Mouse (Mus musculus): Measurements from ENCODE around the gene Tshz2. TPM values are rescaled to one million over a fixed set of nuclear protein-coding genes. Genes with fewer than 3 reads are reported as not detected.

Gene Tshz2
- polyA plus RNA-seq, 1 experiment from 2014 or later, result 5.3 TPM

- Histone ChIP-seq H3K36me3 (ENCODE audit: control insufficient read depth, insufficient read depth, low read length) (no peaks in the 10 kb centered on the region), H3K27me3 (ENCODE audit: control insufficient read depth, insufficient read depth, low read length) (no peaks in the 10 kb centered on the region), H3K4me3 (ENCODE audit: low read depth, low read length) (peak overlapping the region; percentile 36), H3K9me3 (replicated peaks; ENCODE audit: control insufficient read depth, low read length) (no peaks in the 10 kb centered on the region), H3K27ac (ENCODE audit: low read depth, low read length) (no peak overlapping the region), H3K4me1 (ENCODE audit: control insufficient read depth, insufficient read depth, low read length) (no peaks in the 10 kb centered on the region), H3K9ac (ENCODE audit: low read depth, low read length) (peak overlapping the region; percentile 46; the same call in 1 of the 2 replicates), H3K4me2 (peak overlapping the region; percentile 61)
- 49% methylated on average over 23 of the region's 23 CpGs for WGBS (ENCODE audit: insufficient replicate concordance)
- no peak for ATAC-seq (replicated peaks; ENCODE audit: insufficient number of reproducible peaks, low FRiP score, low TSS enrichment)
These were observed 297.0 kb downstream of the Tshz2 start for GRCm38 (mm10) chr2:169929540-169930497.

GRCm38 (mm10) chr2:169935642-169936041 lies 302.8 kb downstream of the Tshz2 start:
- Histone ChIP-seq H3K9ac (ENCODE audit: low read depth, low read length) (no peak overlapping the region), H3K4me1 (ENCODE audit: control insufficient read depth, insufficient read depth, low read length) (no peaks in the 10 kb centered on the region), H3K36me3 (ENCODE audit: control insufficient read depth, insufficient read depth, low read length) (no peaks in the 10 kb centered on the region), H3K9me3 (replicated peaks; ENCODE audit: control insufficient read depth, low read length) (no peaks in the 10 kb centered on the region), H3K4me3 (ENCODE audit: low read depth, low read length) (no peak overlapping the region), H3K4me2 (no peak overlapping the region), H3K27ac (ENCODE audit: low read depth, low read length) (no peak overlapping the region), H3K27me3 (ENCODE audit: control insufficient read depth, insufficient read depth, low read length) (no peaks in the 10 kb centered on the region)
- 45% methylated on average over 6 of the region's 6 CpGs for WGBS (ENCODE audit: insufficient replicate concordance)
- ATAC-seq (replicated peaks; ENCODE audit: insufficient number of reproducible peaks, low FRiP score, low TSS enrichment), result no peak

- Histone ChIP-seq H3K36me3 (ENCODE audit: control insufficient read depth, insufficient read depth, low read length) (no peaks in the 10 kb centered on the region), H3K9me3 (replicated peaks; ENCODE audit: control insufficient read depth, low read length) (no peaks in the 10 kb centered on the region), H3K9ac (ENCODE audit: low read depth, low read length) (no peak overlapping the region), H3K4me1 (ENCODE audit: control insufficient read depth, insufficient read depth, low read length) (no peaks in the 10 kb centered on the region), H3K27me3 (ENCODE audit: control insufficient read depth, insufficient read depth, low read length) (no peaks in the 10 kb centered on the region), H3K27ac (ENCODE audit: low read depth, low read length) (no peak overlapping the region), H3K4me2 (no peak overlapping the region), H3K4me3 (ENCODE audit: low read depth, low read length) (no peak overlapping the region)
- no peak for ATAC-seq (replicated peaks; ENCODE audit: insufficient number of reproducible peaks, low FRiP score, low TSS enrichment)
- 70% methylated on average over 16 of the region's 16 CpGs for WGBS (ENCODE audit: insufficient replicate concordance)
These were observed 307.7 kb downstream of the Tshz2 start for GRCm38 (mm10) chr2:169940297-169941142.

- no peak overlapping the region for H3K27ac ChIP-seq (ENCODE audit: low read depth, low read length)
- H3K27me3 ChIP-seq (ENCODE audit: control insufficient read depth, insufficient read depth, low read length), result no peaks in the 10 kb centered on the region
- H3K9me3 ChIP-seq (replicated peaks; ENCODE audit: control insufficient read depth, low read length), result no peaks in the 10 kb centered on the region
- WGBS (ENCODE audit: insufficient replicate concordance), result 90% methylated on average over 6 of the region's 6 CpGs
- H3K4me2 ChIP-seq, result no peak overlapping the region
- no peaks in the 10 kb centered on the region for H3K4me1 ChIP-seq (ENCODE audit: control insufficient read depth, insufficient read depth, low read length)
- H3K9ac ChIP-seq (ENCODE audit: low read depth, low read length), result no peak overlapping the region
- H3K36me3 ChIP-seq (ENCODE audit: control insufficient read depth, insufficient read depth, low read length), result no peaks in the 10 kb centered on the region
- no peak for ATAC-seq (replicated peaks; ENCODE audit: insufficient number of reproducible peaks, low FRiP score, low TSS enrichment)
- H3K4me3 ChIP-seq (ENCODE audit: low read depth, low read length), result no peak overlapping the region
These were observed 310.9 kb downstream of the Tshz2 start for GRCm38 (mm10) chr2:169943727-169944126.

GRCm38 (mm10) chr2:169948139-169948538 lies 315.3 kb downstream of the Tshz2 start:
- Histone ChIP-seq H3K9me3 (replicated peaks; ENCODE audit: control insufficient read depth, low read length) (no peaks in the 10 kb centered on the region), H3K4me2 (no peak overlapping the region), H3K27ac (ENCODE audit: low read depth, low read length) (no peak overlapping the region), H3K27me3 (ENCODE audit: control insufficient read depth, insufficient read depth, low read length) (no peaks in the 10 kb centered on the region), H3K4me1 (ENCODE audit: control insufficient read depth, insufficient read depth, low read length) (no peaks in the 10 kb centered on the region), H3K36me3 (ENCODE audit: control insufficient read depth, insufficient read depth, low read length) (no peaks in the 10 kb centered on the region), H3K4me3 (ENCODE audit: low read depth, low read length) (no peak overlapping the region), H3K9ac (ENCODE audit: low read depth, low read length) (no peak overlapping the region)
- ATAC-seq (replicated peaks; ENCODE audit: insufficient number of reproducible peaks, low FRiP score, low TSS enrichment), result no peak
- 80% methylated on average over 6 of the region's 6 CpGs for WGBS (ENCODE audit: insufficient replicate concordance)

GRCm38 (mm10) chr2:169951041-169951440 lies 318.2 kb downstream of the Tshz2 start:
- H3K4me1 ChIP-seq (ENCODE audit: control insufficient read depth, insufficient read depth, low read length), result no peaks in the 10 kb centered on the region
- H3K4me3 ChIP-seq (ENCODE audit: low read depth, low read length), result no peak overlapping the region
- ATAC-seq (replicated peaks; ENCODE audit: insufficient number of reproducible peaks, low FRiP score, low TSS enrichment), result no peak
- H3K4me2 ChIP-seq, result no peak overlapping the region
- no peaks in the 10 kb centered on the region for H3K27me3 ChIP-seq (ENCODE audit: control insufficient read depth, insufficient read depth, low read length)
- no peaks in the 10 kb centered on the region for H3K36me3 ChIP-seq (ENCODE audit: control insufficient read depth, insufficient read depth, low read length)
- H3K9me3 ChIP-seq (replicated peaks; ENCODE audit: control insufficient read depth, low read length), result no peaks in the 10 kb centered on the region
- no peak overlapping the region for H3K27ac ChIP-seq (ENCODE audit: low read depth, low read length)
- H3K9ac ChIP-seq (ENCODE audit: low read depth, low read length), result no peak overlapping the region
- 72% methylated on average over 8 of the region's 8 CpGs for WGBS (ENCODE audit: insufficient replicate concordance)

- H3K27ac ChIP-seq (ENCODE audit: low read depth, low read length), result no peak overlapping the region
- H3K9me3 ChIP-seq (replicated peaks; ENCODE audit: control insufficient read depth, low read length), result no peaks in the 10 kb centered on the region
- H3K4me2 ChIP-seq, result no peak overlapping the region
- no peaks in the 10 kb centered on the region for H3K36me3 ChIP-seq (ENCODE audit: control insufficient read depth, insufficient read depth, low read length)
- WGBS (ENCODE audit: insufficient replicate concordance), result 84% methylated on average over 2 of the region's 2 CpGs
- no peaks in the 10 kb centered on the region for H3K27me3 ChIP-seq (ENCODE audit: control insufficient read depth, insufficient read depth, low read length)
- H3K4me3 ChIP-seq (ENCODE audit: low read depth, low read length), result no peak overlapping the region
- ATAC-seq (replicated peaks; ENCODE audit: insufficient number of reproducible peaks, low FRiP score, low TSS enrichment), result no peak
- H3K9ac ChIP-seq (ENCODE audit: low read depth, low read length), result no peak overlapping the region
- H3K4me1 ChIP-seq (ENCODE audit: control insufficient read depth, insufficient read depth, low read length), result no peaks in the 10 kb centered on the region
These were observed 320.2 kb downstream of the Tshz2 start for GRCm38 (mm10) chr2:169952981-169953380.

GRCm38 (mm10) chr2:169958736-169959573 lies 326.1 kb downstream of the Tshz2 start:
- H3K9ac ChIP-seq (ENCODE audit: low read depth, low read length), result no peak overlapping the region
- peaks cover 5% of the 10 kb centered on the region; the same call in 1 of the 2 replicates for H3K4me1 ChIP-seq (ENCODE audit: control insufficient read depth, insufficient read depth, low read length)
- no peaks in the 10 kb centered on the region for H3K36me3 ChIP-seq (ENCODE audit: control insufficient read depth, insufficient read depth, low read length)
- no peak for ATAC-seq (replicated peaks; ENCODE audit: insufficient number of reproducible peaks, low FRiP score, low TSS enrichment)
- H3K9me3 ChIP-seq (replicated peaks; ENCODE audit: control insufficient read depth, low read length), result no peaks in the 10 kb centered on the region
- 37% methylated on average over 17 of the region's 17 CpGs for WGBS (ENCODE audit: insufficient replicate concordance)
- H3K27me3 ChIP-seq (ENCODE audit: control insufficient read depth, insufficient read depth, low read length), result no peaks in the 10 kb centered on the region
- H3K4me2 ChIP-seq, result no peak overlapping the region
- H3K4me3 ChIP-seq (ENCODE audit: low read depth, low read length), result no peak overlapping the region
- H3K27ac ChIP-seq (ENCODE audit: low read depth, low read length), result no peak overlapping the region

Measured in heart, embryonic 11.5 days (tissue).